Mouse (Mus musculus): ENCODE results near the gene Gm9918. TPM values are rescaled to one million over a fixed set of nuclear protein-coding genes. Genes with fewer than 3 reads are reported as not detected.

The Gm9918 gene
- polyA plus RNA-seq, 1 experiment from 2014 or later = 0.71 TPM

GRCm38 (mm10) chr15:102243229-102244190 is 26.9 kb upstream of the Gm9918 start:
- WGBS = 8% methylated on average over 16 of the region's 22 CpGs
- Histone ChIP-seq H3K9me3 (ENCODE audit: control insufficient read depth, low read length) (no peaks in the 10 kb centered on the region), H3K9ac (ENCODE audit: low read depth, low read length) (peak overlapping the region; percentile 71), H3K4me1 (ENCODE audit: control insufficient read depth, insufficient read depth, low read length) (peaks cover 28% of the 10 kb centered on the region), H3K4me3 (ENCODE audit: low read depth, low read length) (peak overlapping the region; percentile 57), H3K4me2 (ENCODE audit: low read depth, low read length) (peak overlapping the region; percentile 95), H3K27me3 (replicated peaks; ENCODE audit: control insufficient read depth, insufficient read depth, low read length) (no peaks in the 10 kb centered on the region), H3K27ac (replicated peaks; ENCODE audit: low read depth, low read length) (peak overlapping the region; percentile 99), H3K36me3 (ENCODE audit: control insufficient read depth, insufficient read depth, low read length) (peaks cover 39% of the 10 kb centered on the region)
- DNase-seq (ENCODE audit: low spot score) (peak; percentile 69), ATAC-seq (ENCODE audit: low read depth) (no peak)

- DNase-seq (ENCODE audit: low spot score) = peak; percentile 67
Observed at GRCm38 (mm10) chr15:102244306-102245191, 25.8 kb upstream of the Gm9918 start.

GRCm38 (mm10) chr15:102245461-102245881 is 24.9 kb upstream of the Gm9918 start:
- no peak for ATAC-seq (ENCODE audit: low read depth)
- H3K9me3 ChIP-seq (ENCODE audit: control insufficient read depth, low read length) = no peaks in the 10 kb centered on the region
- peak overlapping the region; percentile 95 for H3K4me2 ChIP-seq (ENCODE audit: low read depth, low read length)
- no peaks in the 10 kb centered on the region for H3K27me3 ChIP-seq (replicated peaks; ENCODE audit: control insufficient read depth, insufficient read depth, low read length)
- peak overlapping the region; percentile 57 for H3K4me3 ChIP-seq (ENCODE audit: low read depth, low read length)
- 3% methylated on average over 14 of the region's 14 CpGs for WGBS
- DNase-seq (ENCODE audit: low spot score) = no peak
- H3K9ac ChIP-seq (ENCODE audit: low read depth, low read length) = peak overlapping the region; percentile 71
- H3K4me1 ChIP-seq (ENCODE audit: control insufficient read depth, insufficient read depth, low read length) = peaks cover 42% of the 10 kb centered on the region
- peaks cover 27% of the 10 kb centered on the region for H3K36me3 ChIP-seq (ENCODE audit: control insufficient read depth, insufficient read depth, low read length)
- peak overlapping the region; percentile 99 for H3K27ac ChIP-seq (replicated peaks; ENCODE audit: low read depth, low read length)

More at GRCm38 (mm10) chr15:102244306-102245191, 25.8 kb upstream of the Gm9918 start:
- Histone ChIP-seq H3K27me3 (replicated peaks; ENCODE audit: control insufficient read depth, insufficient read depth, low read length) (no peaks in the 10 kb centered on the region), H3K36me3 (ENCODE audit: control insufficient read depth, insufficient read depth, low read length) (peaks cover 28% of the 10 kb centered on the region), H3K9ac (ENCODE audit: low read depth, low read length) (peak overlapping the region; percentile 71), H3K4me1 (ENCODE audit: control insufficient read depth, insufficient read depth, low read length) (peaks cover 35% of the 10 kb centered on the region), H3K4me2 (ENCODE audit: low read depth, low read length) (peak overlapping the region; percentile 95), H3K4me3 (ENCODE audit: low read depth, low read length) (peak overlapping the region; percentile 57), H3K9me3 (ENCODE audit: control insufficient read depth, low read length) (no peaks in the 10 kb centered on the region), H3K27ac (replicated peaks; ENCODE audit: low read depth, low read length) (peak overlapping the region; percentile 99)
- no peak for ATAC-seq (ENCODE audit: low read depth)
- WGBS = 9% methylated on average over 17 of the region's 19 CpGs

- DNase-seq (ENCODE audit: low spot score) (peak; percentile 94), ATAC-seq (ENCODE audit: low read depth) (peak; percentile 71)
- peak overlapping the region; percentile 71 for H3K9ac ChIP-seq (ENCODE audit: low read depth, low read length)
- peak overlapping the region; percentile 99 for H3K27ac ChIP-seq (replicated peaks; ENCODE audit: low read depth, low read length)
- no peaks in the 10 kb centered on the region for H3K27me3 ChIP-seq (replicated peaks; ENCODE audit: control insufficient read depth, insufficient read depth, low read length)
- H3K4me1 ChIP-seq (ENCODE audit: control insufficient read depth, insufficient read depth, low read length) = peaks cover 47% of the 10 kb centered on the region
- H3K4me2 ChIP-seq (ENCODE audit: low read depth, low read length) = peak overlapping the region; percentile 95
- under 1% methylated on average over 39 of the region's 44 CpGs for WGBS
- peak overlapping the region; percentile 57 for H3K4me3 ChIP-seq (ENCODE audit: low read depth, low read length)
- H3K9me3 ChIP-seq (ENCODE audit: control insufficient read depth, low read length) = no peaks in the 10 kb centered on the region
- H3K36me3 ChIP-seq (ENCODE audit: control insufficient read depth, insufficient read depth, low read length) = peaks cover 27% of the 10 kb centered on the region
Observed at GRCm38 (mm10) chr15:102245891-102246741, 24.2 kb upstream of the Gm9918 start.

- H3K4me3 ChIP-seq (ENCODE audit: low read depth, low read length) = peak overlapping the region; percentile 57
- ATAC-seq (ENCODE audit: low read depth) = peak; percentile 81
- 1% methylated on average over 33 of the region's 35 CpGs for WGBS
- H3K27ac ChIP-seq (replicated peaks; ENCODE audit: low read depth, low read length) = peak overlapping the region; percentile 99
- H3K9ac ChIP-seq (ENCODE audit: low read depth, low read length) = peak overlapping the region; percentile 71
- peaks cover 27% of the 10 kb centered on the region for H3K36me3 ChIP-seq (ENCODE audit: control insufficient read depth, insufficient read depth, low read length)
- peak; percentile 98 for DNase-seq (ENCODE audit: low spot score)
- no peaks in the 10 kb centered on the region for H3K9me3 ChIP-seq (ENCODE audit: control insufficient read depth, low read length)
- H3K4me2 ChIP-seq (ENCODE audit: low read depth, low read length) = peak overlapping the region; percentile 95
- H3K27me3 ChIP-seq (replicated peaks; ENCODE audit: control insufficient read depth, insufficient read depth, low read length) = no peaks in the 10 kb centered on the region
- H3K4me1 ChIP-seq (ENCODE audit: control insufficient read depth, insufficient read depth, low read length) = peaks cover 54% of the 10 kb centered on the region
Observed at GRCm38 (mm10) chr15:102246866-102247251, 23.5 kb upstream of the Gm9918 start.

GRCm38 (mm10) chr15:102247252-102248130 is 22.9 kb upstream of the Gm9918 start:
- Histone ChIP-seq H3K9ac (ENCODE audit: low read depth, low read length) (peak overlapping the region; percentile 71), H3K36me3 (ENCODE audit: control insufficient read depth, insufficient read depth, low read length) (peaks cover 27% of the 10 kb centered on the region), H3K4me1 (ENCODE audit: control insufficient read depth, insufficient read depth, low read length) (peaks cover 59% of the 10 kb centered on the region), H3K27me3 (replicated peaks; ENCODE audit: control insufficient read depth, insufficient read depth, low read length) (no peaks in the 10 kb centered on the region), H3K4me2 (ENCODE audit: low read depth, low read length) (peak overlapping the region; percentile 95), H3K9me3 (ENCODE audit: control insufficient read depth, low read length) (no peaks in the 10 kb centered on the region), H3K27ac (replicated peaks; ENCODE audit: low read depth, low read length) (peak overlapping the region; percentile 99), H3K4me3 (ENCODE audit: low read depth, low read length) (peak overlapping the region; percentile 57)
- peak; percentile 90 for DNase-seq (ENCODE audit: low spot score)
- peak; percentile 51 for ATAC-seq (ENCODE audit: low read depth)
- WGBS = 0% methylated on average over 24 of the region's 65 CpGs

GRCm38 (mm10) chr15:102248131-102248811 is 22.1 kb upstream of the Gm9918 start:
- H3K4me2 ChIP-seq (ENCODE audit: low read depth, low read length) = peak overlapping the region; percentile 95
- DNase-seq (ENCODE audit: low spot score) (peak; percentile 86), ATAC-seq (ENCODE audit: low read depth) (no peak)
- H3K27ac ChIP-seq (replicated peaks; ENCODE audit: low read depth, low read length) = peak overlapping the region; percentile 99
- H3K27me3 ChIP-seq (replicated peaks; ENCODE audit: control insufficient read depth, insufficient read depth, low read length) = no peaks in the 10 kb centered on the region
- WGBS = 3% methylated on average over 8 of the region's 8 CpGs
- peak overlapping the region; percentile 71 for H3K9ac ChIP-seq (ENCODE audit: low read depth, low read length)
- H3K36me3 ChIP-seq (ENCODE audit: control insufficient read depth, insufficient read depth, low read length) = peaks cover 32% of the 10 kb centered on the region
- peaks cover 54% of the 10 kb centered on the region for H3K4me1 ChIP-seq (ENCODE audit: control insufficient read depth, insufficient read depth, low read length)
- peak overlapping the region; percentile 57 for H3K4me3 ChIP-seq (ENCODE audit: low read depth, low read length)
- no peaks in the 10 kb centered on the region for H3K9me3 ChIP-seq (ENCODE audit: control insufficient read depth, low read length)

All from embryonic facial prominence, embryonic 14.5 days (tissue).